Mouse (Mus musculus) heart, adult 8-10 months (tissue): ENCODE data around the gene Lrrc1. TPM values are rescaled to one million over a fixed set of nuclear protein-coding genes. Genes with fewer than 3 reads are reported as not detected.

Experiments
- DNase-seq: peaks from one replicate; pipeline ENCODE4 v3.0.0; 2022; ENCODE audit warnings: low spot score
- total RNA-seq, 4 experiments: library from RNA; stranded (reverse); gene quantifications; 2 replicates each; pipeline ENCODE4 v1.2.4; 2022

Gene Lrrc1
- total RNA-seq, 4 experiments from 2014 or later: 15.5 to 19.9 (median 16.8) TPM

- DNase-seq: peak; percentile 16
Observed at GRCm38 (mm10) chr9:77427292-77428114, 117.2 kb downstream of the Lrrc1 start.

GRCm38 (mm10) chr9:77426110-77426509 is 118.6 kb downstream of the Lrrc1 start:
- no peak for DNase-seq

- DNase-seq: no peak
Observed at GRCm38 (mm10) chr9:77425553-77425952, 119.1 kb downstream of the Lrrc1 start.

- DNase-seq: no peak
Observed at GRCm38 (mm10) chr9:77420200-77420585, 124.5 kb downstream of the Lrrc1 start.

- DNase-seq: no peak
Observed at GRCm38 (mm10) chr9:77419501-77420199, 125.0 kb downstream of the Lrrc1 start.

GRCm38 (mm10) chr9:77418800-77419199 is 125.9 kb downstream of the Lrrc1 start:
- DNase-seq: no peak

- DNase-seq: no peak
Observed at GRCm38 (mm10) chr9:77416486-77416885, 128.2 kb downstream of the Lrrc1 start.

- no peak for DNase-seq
Observed at GRCm38 (mm10) chr9:77416002-77416401, 128.7 kb downstream of the Lrrc1 start.

GRCm38 (mm10) chr9:77411830-77412425 is 132.7 kb downstream of the Lrrc1 start:
- no peak for DNase-seq

GRCm38 (mm10) chr9:77410968-77411367 is 133.7 kb downstream of the Lrrc1 start:
- no peak for DNase-seq

GRCm38 (mm10) chr9:77410524-77410923 is 134.1 kb downstream of the Lrrc1 start:
- no peak for DNase-seq

- no peak for DNase-seq
Observed at GRCm38 (mm10) chr9:77408053-77408603, 136.5 kb downstream of the Lrrc1 start.

GRCm38 (mm10) chr9:77406906-77407305 is 137.8 kb downstream of the Lrrc1 start:
- DNase-seq: peak; percentile 26

- DNase-seq: no peak
Observed at GRCm38 (mm10) chr9:77404458-77404857, 140.2 kb downstream of the Lrrc1 start.

GRCm38 (mm10) chr9:77403961-77404360 is 140.7 kb downstream of the Lrrc1 start:
- DNase-seq: no peak

GRCm38 (mm10) chr9:77402971-77403370 is 141.7 kb downstream of the Lrrc1 start:
- no peak for DNase-seq

GRCm38 (mm10) chr9:77399801-77400200 is 144.9 kb downstream of the Lrrc1 start:
- no peak for DNase-seq

GRCm38 (mm10) chr9:77398856-77399631 is 145.6 kb downstream of the Lrrc1 start:
- no peak for DNase-seq

GRCm38 (mm10) chr9:77397027-77397426 is 147.6 kb downstream of the Lrrc1 start:
- no peak for DNase-seq

GRCm38 (mm10) chr9:77391248-77391647 is 153.4 kb downstream of the Lrrc1 start:
- DNase-seq: no peak

GRCm38 (mm10) chr9:77388956-77389355 is 155.7 kb downstream of the Lrrc1 start:
- DNase-seq: no peak
